Mouse (Mus musculus): ENCODE measurements at regions not wholly inside any gene's neighbourhood (a gene's known extent, or its start where the extent isn't known, plus 50 kb on each side); places are given as distances from the start of the nearest gene placed in this dataset.

- Histone ChIP-seq H3K27ac (no peak overlapping the region), H3K36me3 (ENCODE audit: insufficient read depth, low read length) (no peaks in the 10 kb centered on the region), H3K9ac (replicated peaks; ENCODE audit: low read length) (no peak overlapping the region), H3K4me2 (ENCODE audit: low read depth, low read length) (no peak overlapping the region), H3K27me3 (ENCODE audit: insufficient read depth, low read length) (no peaks in the 10 kb centered on the region), H3K4me3 (ENCODE audit: low read length) (no peak overlapping the region), H3K9me3 (ENCODE audit: low read length) (no peaks in the 10 kb centered on the region), H3K4me1 (ENCODE audit: insufficient read depth, low read length) (no peaks in the 10 kb centered on the region)
- no peak for TF ChIP-seq CTCF (IDR thresholded peaks at IDR 0.05; ENCODE audit: low read depth)
- ATAC-seq (no peak), DNase-seq (ENCODE audit: low spot score) (no peak)
Observed at GRCm38 (mm10) chr8:62555842-62556241, 395.0 kb upstream of the Spock3 start.

GRCm38 (mm10) chr8:62575817-62576231, 375.0 kb upstream of the Spock3 start:
- no peak for TF ChIP-seq CTCF (IDR thresholded peaks at IDR 0.05; ENCODE audit: low read depth)
- no peak overlapping the region for H3K4me2 ChIP-seq (ENCODE audit: low read depth, low read length)
- no peaks in the 10 kb centered on the region for H3K9me3 ChIP-seq (ENCODE audit: low read length)
- DNase-seq (ENCODE audit: low spot score) (peak; percentile 3), ATAC-seq (no peak)
- H3K27me3 ChIP-seq (ENCODE audit: insufficient read depth, low read length) = no peaks in the 10 kb centered on the region
- no peaks in the 10 kb centered on the region for H3K36me3 ChIP-seq (ENCODE audit: insufficient read depth, low read length)
- no peak overlapping the region for H3K27ac ChIP-seq
- no peaks in the 10 kb centered on the region for H3K4me1 ChIP-seq (ENCODE audit: insufficient read depth, low read length)
- WGBS = 39% methylated on average over 4 of the region's 4 CpGs
- no peak overlapping the region for H3K4me3 ChIP-seq (ENCODE audit: low read length)
- no peak overlapping the region for H3K9ac ChIP-seq (replicated peaks; ENCODE audit: low read length)

GRCm38 (mm10) chr8:62599281-62599680, 351.5 kb upstream of the Spock3 start:
- Histone ChIP-seq H3K9ac (replicated peaks; ENCODE audit: low read length) (no peak overlapping the region), H3K27me3 (ENCODE audit: insufficient read depth, low read length) (no peaks in the 10 kb centered on the region), H3K4me3 (ENCODE audit: low read length) (no peak overlapping the region), H3K4me1 (ENCODE audit: insufficient read depth, low read length) (no peaks in the 10 kb centered on the region), H3K36me3 (ENCODE audit: insufficient read depth, low read length) (no peaks in the 10 kb centered on the region), H3K27ac (no peak overlapping the region), H3K9me3 (ENCODE audit: low read length) (no peaks in the 10 kb centered on the region), H3K4me2 (ENCODE audit: low read depth, low read length) (no peak overlapping the region)
- no peak for TF ChIP-seq CTCF (IDR thresholded peaks at IDR 0.05; ENCODE audit: low read depth)
- ATAC-seq (no peak), DNase-seq (ENCODE audit: low spot score) (no peak)

GRCm38 (mm10) chr8:62606126-62606525, 344.7 kb upstream of the Spock3 start:
- no peak for ATAC-seq
- H3K4me1 ChIP-seq (ENCODE audit: insufficient read depth, low read length) = no peaks in the 10 kb centered on the region

GRCm38 (mm10) chr8:62619992-62620391, 330.8 kb upstream of the Spock3 start:
- Histone ChIP-seq H3K4me1 (ENCODE audit: insufficient read depth, low read length) (no peaks in the 10 kb centered on the region), H3K27ac (no peak overlapping the region), H3K9me3 (ENCODE audit: low read length) (no peaks in the 10 kb centered on the region), H3K36me3 (ENCODE audit: insufficient read depth, low read length) (no peaks in the 10 kb centered on the region), H3K4me2 (ENCODE audit: low read depth, low read length) (no peak overlapping the region), H3K4me3 (ENCODE audit: low read length) (no peak overlapping the region), H3K27me3 (ENCODE audit: insufficient read depth, low read length) (no peaks in the 10 kb centered on the region), H3K9ac (replicated peaks; ENCODE audit: low read length) (no peak overlapping the region)
- TF ChIP-seq CTCF (IDR thresholded peaks at IDR 0.05; ENCODE audit: low read depth) = no peak
- ATAC-seq = no peak
- no peak for DNase-seq (ENCODE audit: low spot score)

More at GRCm38 (mm10) chr8:62606126-62606525, 344.7 kb upstream of the Spock3 start:
- WGBS = 82% methylated on average over 1 of the region's 1 CpGs
- no peaks in the 10 kb centered on the region for H3K36me3 ChIP-seq (ENCODE audit: insufficient read depth, low read length)
- no peak overlapping the region for H3K27ac ChIP-seq
- H3K4me3 ChIP-seq (ENCODE audit: low read length) = no peak overlapping the region
- no peak for TF ChIP-seq CTCF (IDR thresholded peaks at IDR 0.05; ENCODE audit: low read depth)
- no peaks in the 10 kb centered on the region for H3K27me3 ChIP-seq (ENCODE audit: insufficient read depth, low read length)
- no peak for DNase-seq (ENCODE audit: low spot score)
- H3K4me2 ChIP-seq (ENCODE audit: low read depth, low read length) = no peak overlapping the region
- no peaks in the 10 kb centered on the region for H3K9me3 ChIP-seq (ENCODE audit: low read length)
- H3K9ac ChIP-seq (replicated peaks; ENCODE audit: low read length) = no peak overlapping the region

GRCm38 (mm10) chr8:62621176-62621575, 329.6 kb upstream of the Spock3 start:
- WGBS = 85% methylated on average over 1 of the region's 1 CpGs
- Histone ChIP-seq H3K36me3 (ENCODE audit: insufficient read depth, low read length) (no peaks in the 10 kb centered on the region), H3K4me2 (ENCODE audit: low read depth, low read length) (no peak overlapping the region), H3K9ac (replicated peaks; ENCODE audit: low read length) (no peak overlapping the region), H3K27me3 (ENCODE audit: insufficient read depth, low read length) (no peaks in the 10 kb centered on the region), H3K9me3 (ENCODE audit: low read length) (no peaks in the 10 kb centered on the region), H3K4me1 (ENCODE audit: insufficient read depth, low read length) (no peaks in the 10 kb centered on the region), H3K4me3 (ENCODE audit: low read length) (no peak overlapping the region), H3K27ac (no peak overlapping the region)
- TF ChIP-seq CTCF (IDR thresholded peaks at IDR 0.05; ENCODE audit: low read depth) = no peak
- DNase-seq (ENCODE audit: low spot score) = no peak
- ATAC-seq = no peak

All from hindbrain, postnatal 0 days (tissue).